Mouse (Mus musculus) adrenal gland, adult 8-10 months (tissue): ENCODE measurements around the gene Lilr4b. TPM values are rescaled to one million over a fixed set of nuclear protein-coding genes. Genes with fewer than 3 reads are reported as not detected.
"Not testable (repeated sequence)": the region's sequence is repeated elsewhere in the genome, so short reads cannot be mapped to it uniquely, and the experiment has no call there.

ENCODE experiments used
- DNase-seq: peaks from one replicate; pipeline ENCODE4 v3.0.0; 2022
- total RNA-seq, 4 experiments: library from RNA; stranded (reverse); gene quantifications; 2 replicates each; pipeline ENCODE4 v1.2.4; 2022

Gene Lilr4b
- 10 to 100 TPM in 2 of 4 experiments, 1 to 10 TPM in 2; 2.8 to 17.4 (median 9.5) TPM for total RNA-seq

GRCm38 (mm10) chr10:51480397-51480796 is at the start of gene Lilr4b, which contains the start of gene Gm49339:
Gene Lilr4b, plus strand, starts transcription at chr10:51480632.
Gene Gm49339, plus strand, starts transcription at chr10:51480612.
- DNase-seq = not testable (repeated sequence)

- DNase-seq = no peak
Observed at GRCm38 (mm10) chr10:51432940-51433339, 47.5 kb upstream of the Lilr4b start.

- no peak for DNase-seq
Observed at GRCm38 (mm10) chr10:51435684-51436083, 44.7 kb upstream of the Lilr4b start.

GRCm38 (mm10) chr10:51451610-51452009 is 28.8 kb upstream of the Lilr4b start:
- no peak for DNase-seq

- DNase-seq = no peak
Observed at GRCm38 (mm10) chr10:51453616-51454298, 26.7 kb upstream of the Lilr4b start.

- DNase-seq = no peak
Observed at GRCm38 (mm10) chr10:51454365-51454764, 26.1 kb upstream of the Lilr4b start.

GRCm38 (mm10) chr10:51455762-51456161 is 24.7 kb upstream of the Lilr4b start:
- no peak for DNase-seq

GRCm38 (mm10) chr10:51456369-51456768 is 24.1 kb upstream of the Lilr4b start:
- DNase-seq = no peak

GRCm38 (mm10) chr10:51463800-51464199 is 16.6 kb upstream of the Lilr4b start:
- DNase-seq = not testable (repeated sequence)

GRCm38 (mm10) chr10:51490691-51491090 is 10.3 kb downstream of the Lilr4b start, which contains the start of gene Lilrb4a:
Gene Lilrb4a, plus strand, starts transcription at chr10:51490956.
- not testable (repeated sequence) for DNase-seq

- no peak for DNase-seq
Observed at GRCm38 (mm10) chr10:51520021-51520420, 39.6 kb downstream of the Lilr4b start.

GRCm38 (mm10) chr10:51521453-51521852 is 41.0 kb downstream of the Lilr4b start:
- no peak for DNase-seq

- no peak for DNase-seq
Observed at GRCm38 (mm10) chr10:51526090-51526489, 45.7 kb downstream of the Lilr4b start.

GRCm38 (mm10) chr10:51526633-51527032 is 46.2 kb downstream of the Lilr4b start:
- DNase-seq = no peak

- no peak for DNase-seq
Observed at GRCm38 (mm10) chr10:51528840-51529434, 48.5 kb downstream of the Lilr4b start.

- no peak for DNase-seq
Observed at GRCm38 (mm10) chr10:51529497-51529896, 49.1 kb downstream of the Lilr4b start.

GRCm38 (mm10) chr10:51530813-51531212 is 50.4 kb downstream of the Lilr4b start:
- DNase-seq = no peak

Other genes with a start within 250 kb of the Lilr4b start
- 1 to 10 TPM; 1.3 to 8.4 (median 3.5) TPM for gene Gm49339, start within 50 bp of the Lilr4b start, total RNA-seq
- 10 to 100 TPM in 2 of 4 experiments, 1 to 10 TPM in 2; 4.4 to 11.9 (median 8.4) TPM for gene Lilrb4a, start 10.3 kb downstream of the Lilr4b start, total RNA-seq
- gene Fam162b, start 109.9 kb downstream of the Lilr4b start, total RNA-seq = not detected
- gene Gprc6a, start 150.8 kb downstream of the Lilr4b start, total RNA-seq = not detected
- gene Rfx6, start 197.1 kb downstream of the Lilr4b start, total RNA-seq = not detected